Mouse (Mus musculus) kidney, postnatal 25 days (tissue): ENCODE measurements at regions not wholly inside any gene's neighbourhood (a gene's known extent, or its start where the extent isn't known, plus 50 kb on each side); places are given as distances from the start of the nearest gene placed in this dataset.

Source experiments
- DNase-seq, 2 experiments: peaks; one replicate each; pipeline ENCODE4 v3.0.0; 2021; ENCODE audit warnings: mixed read lengths in 2 of 2

DNA sequence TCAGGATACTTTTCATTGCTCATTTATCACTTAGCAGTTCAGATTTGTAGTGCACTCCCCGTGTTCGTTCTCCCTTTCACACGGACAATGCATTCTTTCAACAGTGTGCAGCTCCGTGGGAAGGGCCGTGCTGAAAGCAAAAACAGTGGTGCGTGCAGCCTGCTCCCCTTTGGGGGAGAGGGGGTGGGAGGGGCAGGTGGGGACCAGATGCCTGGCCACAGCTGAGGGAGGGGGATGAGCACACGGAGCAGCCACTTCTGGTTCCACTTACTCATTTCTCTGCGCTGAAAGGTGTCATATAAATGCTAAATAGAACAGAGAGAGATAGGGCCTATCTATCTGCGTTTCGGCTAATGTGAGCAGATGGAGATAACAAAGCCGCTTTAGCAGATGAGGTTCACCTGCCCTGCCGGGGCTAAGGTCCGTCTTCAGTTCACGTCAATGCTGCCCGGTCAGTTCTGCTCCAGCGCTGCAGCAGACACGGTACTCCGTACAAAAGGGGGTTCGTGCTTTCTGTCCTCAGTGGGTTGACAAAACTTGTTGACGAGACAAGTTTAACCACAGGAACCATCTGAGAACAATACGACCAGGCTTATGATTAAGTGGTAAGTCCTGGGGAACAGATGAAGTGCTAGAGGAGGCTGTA lies 245.9 kb downstream of the Gm10260 start:
- DNase-seq: no peak

DNA sequence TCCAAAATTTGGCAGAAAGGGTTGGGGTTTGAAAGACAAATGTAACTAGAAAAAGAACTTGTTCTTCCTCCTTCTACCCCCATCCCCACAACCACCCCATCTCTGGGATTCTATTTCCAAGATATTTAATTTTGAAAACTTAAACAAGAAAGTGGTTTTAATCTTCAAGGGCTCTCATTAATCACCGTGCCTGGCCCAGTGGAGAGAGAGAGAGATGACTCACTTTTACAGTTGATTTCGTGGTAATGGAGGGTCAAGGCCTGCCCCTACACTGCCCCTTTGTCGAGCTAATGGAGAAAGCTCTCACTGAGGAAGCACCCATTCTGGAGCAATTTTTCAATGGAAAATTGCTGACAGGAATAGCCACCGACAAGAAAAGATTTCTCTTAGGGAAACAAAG lies 247.9 kb downstream of the Gm10260 start:
- no peak for DNase-seq

DNA sequence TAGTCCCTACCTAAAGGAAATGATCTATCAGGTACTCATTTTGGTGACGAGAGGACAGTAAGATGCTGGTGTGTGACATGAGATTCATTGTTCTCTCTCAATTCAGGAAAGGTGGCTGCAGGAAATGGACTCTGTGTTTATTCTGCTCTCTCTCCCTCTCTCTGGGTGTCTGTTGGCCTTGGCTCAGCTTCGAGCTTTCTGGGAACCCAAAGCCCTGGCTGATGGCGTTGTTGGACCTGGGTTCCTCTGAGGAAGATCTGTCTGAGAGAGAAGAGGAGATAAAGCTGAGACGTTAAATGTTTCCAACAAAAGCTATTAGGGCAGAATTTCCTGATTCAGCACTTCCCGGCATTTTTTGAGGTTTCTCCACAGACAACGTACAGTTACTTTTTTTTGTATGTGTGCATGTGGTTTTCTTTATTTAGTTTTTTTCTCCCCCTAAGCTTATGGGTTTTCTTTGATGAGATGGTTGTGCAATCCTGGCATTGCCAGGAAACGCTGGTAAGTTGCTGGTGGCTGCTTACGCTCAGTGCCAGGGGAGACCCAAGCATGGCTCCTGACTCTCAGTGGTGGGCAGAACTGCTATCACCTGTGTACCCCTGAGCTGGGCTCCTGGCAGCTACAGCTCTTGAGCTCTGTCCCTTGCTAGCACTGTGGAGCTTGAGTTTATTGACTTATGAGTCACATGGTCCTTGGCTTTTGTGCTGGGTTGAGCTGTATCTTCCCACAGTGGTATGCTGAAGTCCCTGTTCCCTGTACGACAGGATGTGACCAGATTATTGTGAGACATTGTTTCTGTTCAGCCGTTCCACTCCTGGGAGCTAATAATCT lies 249.8 kb downstream of the Gm10260 start:
- no peak for DNase-seq

DNA sequence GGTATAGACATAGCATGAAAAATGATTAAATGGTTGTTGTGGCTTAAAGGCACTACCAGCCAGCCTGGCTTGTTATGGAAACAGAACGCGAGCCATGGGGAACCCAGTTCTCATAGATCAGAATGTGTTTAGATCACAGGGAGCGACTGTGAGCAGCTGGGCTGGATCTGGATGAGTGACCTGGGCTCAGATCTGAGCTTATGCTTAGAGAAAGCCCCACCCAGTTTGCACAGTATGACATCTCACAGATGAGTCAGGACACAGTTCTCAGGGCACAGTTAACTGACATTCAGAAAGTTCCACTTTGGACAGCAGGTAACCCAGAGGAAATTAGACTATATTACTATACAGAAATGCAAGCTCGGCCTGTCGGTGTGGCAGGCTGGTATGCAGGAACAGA lies 255.5 kb downstream of the Gm10260 start:
- no peak for DNase-seq

DNA sequence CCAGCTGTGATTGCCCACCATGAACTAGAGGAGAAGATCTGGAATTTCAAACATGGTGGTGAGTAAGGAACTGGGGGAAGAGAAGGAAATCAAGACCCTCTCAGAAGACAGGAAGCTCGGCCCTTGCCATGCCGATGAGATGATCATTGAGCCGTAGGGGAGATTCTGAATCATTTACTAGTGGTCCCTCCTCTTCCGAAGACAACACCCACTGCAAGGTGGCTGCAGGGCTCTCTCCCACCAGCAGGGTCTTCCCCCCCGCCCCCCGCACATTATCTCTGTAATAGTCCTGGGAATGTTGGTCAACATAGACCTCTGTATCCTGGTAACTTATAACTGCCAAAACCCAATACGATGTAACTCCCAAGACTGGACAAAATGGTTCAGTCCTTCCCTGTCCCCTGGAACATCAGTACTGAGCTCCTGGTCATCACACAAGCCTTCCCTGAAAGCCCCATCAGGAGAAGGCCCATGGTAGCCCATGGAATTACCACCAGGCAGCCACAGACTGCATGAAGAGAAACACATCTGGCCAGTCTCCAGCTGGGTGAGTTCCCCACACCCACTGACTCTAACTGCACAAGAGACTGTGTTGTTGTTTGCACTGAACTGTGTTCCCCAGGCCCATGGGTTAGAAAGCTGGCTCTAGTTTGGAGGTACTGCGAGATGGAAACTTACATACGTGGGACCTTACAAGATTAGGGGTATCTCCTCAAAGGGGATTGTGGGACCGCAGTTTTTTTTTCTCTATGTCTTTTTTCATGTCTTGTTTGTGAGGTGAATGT lies 256.3 kb downstream of the Gm10260 start:
- DNase-seq: no peak

DNA sequence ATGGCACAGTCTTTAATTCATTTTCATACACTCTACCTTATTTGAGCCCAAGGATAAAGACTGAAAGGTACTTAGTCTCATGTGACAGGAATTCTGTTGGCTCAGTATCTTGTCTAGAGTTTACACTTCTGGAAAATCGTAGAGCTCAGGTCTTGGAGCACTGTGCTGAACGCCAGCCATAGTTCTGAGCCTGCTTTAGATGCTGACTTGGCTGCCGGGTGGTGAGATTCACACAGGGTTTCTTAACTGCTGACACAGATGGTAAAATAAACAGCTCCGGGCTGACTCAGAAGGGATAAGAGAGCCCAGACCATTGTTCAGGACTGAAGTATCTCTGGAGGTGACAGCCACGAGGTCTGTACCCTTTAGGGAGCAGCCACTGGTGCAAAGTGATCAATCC lies 257.0 kb downstream of the Gm10260 start:
- no peak for DNase-seq

DNA sequence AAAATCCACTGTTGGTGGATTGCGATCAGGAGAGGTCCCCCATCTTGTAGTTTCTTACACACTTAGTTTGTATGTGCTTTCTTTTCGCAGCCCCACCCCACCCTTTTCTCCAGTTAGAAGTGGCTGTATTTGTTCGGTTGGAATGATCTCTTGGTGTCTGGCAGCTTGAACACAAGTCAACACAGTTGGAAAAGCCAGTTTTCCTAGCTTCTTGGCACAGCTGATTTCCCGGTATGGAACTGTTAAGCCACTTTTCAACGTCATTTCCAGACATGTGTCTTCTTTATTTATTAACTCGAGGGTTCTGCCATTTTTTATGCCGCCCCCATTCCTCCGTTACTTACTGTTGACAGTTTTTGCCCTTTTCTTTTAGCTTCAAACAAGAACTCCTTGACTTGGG lies 259.2 kb downstream of the Enc1 start:
- no peak for DNase-seq

DNA sequence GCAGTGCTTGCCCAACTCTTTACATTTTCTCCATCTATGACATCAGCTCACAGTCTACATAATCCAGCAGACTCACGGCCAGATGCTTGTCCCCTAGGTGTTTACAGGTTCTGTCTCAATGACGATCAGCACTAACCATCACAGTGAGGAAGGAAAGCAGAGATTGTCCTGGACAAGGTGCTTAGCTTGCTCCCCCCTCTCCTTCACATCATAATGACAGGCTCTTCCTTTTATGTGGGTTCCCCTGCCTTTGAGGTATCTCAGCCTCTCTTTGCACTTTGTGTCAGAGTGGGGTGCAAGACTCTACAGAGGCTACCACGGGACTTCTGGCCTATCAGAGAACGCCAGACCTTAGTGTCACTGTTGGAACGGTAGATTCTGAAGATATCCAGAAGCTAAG lies 258.1 kb downstream of the Enc1 start:
- no peak for DNase-seq

DNA sequence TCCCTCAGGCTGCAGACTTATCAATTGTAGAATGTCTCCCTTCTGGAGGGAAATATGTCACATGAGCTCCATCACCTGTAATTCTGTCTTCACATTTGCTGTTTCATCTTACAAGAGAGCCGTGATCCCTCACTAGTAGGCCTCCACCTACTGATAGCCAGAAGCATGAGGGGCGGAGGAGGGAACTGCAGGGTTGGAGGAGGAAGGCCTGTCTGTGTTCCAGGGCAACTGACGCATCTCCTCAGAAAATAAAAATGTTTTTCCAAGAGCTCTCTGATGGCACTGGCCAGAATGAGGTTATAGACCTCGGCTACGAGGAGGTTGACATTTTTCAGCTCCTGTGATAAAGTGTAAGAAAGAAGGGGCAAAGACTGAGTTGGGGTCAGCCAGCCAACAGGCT lies 257.0 kb downstream of the Enc1 start:
- no peak for DNase-seq

DNA sequence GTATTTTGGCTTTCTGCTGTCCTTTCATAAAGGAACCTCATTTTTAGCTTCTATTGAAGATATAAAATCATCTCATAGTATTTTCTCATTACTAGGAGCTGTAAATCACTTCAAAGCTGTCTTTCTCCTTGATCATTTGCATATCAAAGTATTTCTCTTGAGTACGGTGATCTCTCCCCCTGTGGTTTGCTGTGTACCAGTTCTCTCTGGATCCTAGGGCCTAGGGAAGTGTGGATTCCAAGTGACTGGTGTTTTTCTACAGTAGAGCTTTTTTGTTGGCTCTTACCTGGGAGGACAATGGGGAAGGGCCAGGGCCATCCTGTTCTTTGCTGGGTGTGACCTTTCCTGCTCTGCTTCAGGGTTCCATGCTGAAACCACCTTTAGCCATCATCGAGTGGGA lies 253.9 kb downstream of the Enc1 start:
- DNase-seq: no peak

DNA sequence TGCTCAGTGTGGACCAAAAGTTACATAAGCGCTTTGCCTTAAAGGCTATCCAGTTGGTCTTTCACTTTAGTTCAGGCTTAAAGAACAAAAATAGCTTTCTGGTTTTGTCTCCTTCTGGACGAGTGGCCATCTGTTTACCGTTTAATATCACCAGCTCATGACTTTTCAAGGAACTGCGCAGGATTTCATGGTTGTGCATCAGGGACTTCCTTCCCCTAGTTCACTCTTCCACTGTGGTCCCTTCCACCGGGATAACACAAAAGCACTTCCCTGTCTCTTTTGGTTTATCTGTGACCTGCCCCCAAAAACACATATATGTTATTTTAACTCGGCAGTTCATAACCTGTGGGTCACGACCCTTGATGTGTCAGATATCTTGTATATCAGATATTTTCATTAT lies 252.9 kb downstream of the Enc1 start:
- DNase-seq: no peak

DNA sequence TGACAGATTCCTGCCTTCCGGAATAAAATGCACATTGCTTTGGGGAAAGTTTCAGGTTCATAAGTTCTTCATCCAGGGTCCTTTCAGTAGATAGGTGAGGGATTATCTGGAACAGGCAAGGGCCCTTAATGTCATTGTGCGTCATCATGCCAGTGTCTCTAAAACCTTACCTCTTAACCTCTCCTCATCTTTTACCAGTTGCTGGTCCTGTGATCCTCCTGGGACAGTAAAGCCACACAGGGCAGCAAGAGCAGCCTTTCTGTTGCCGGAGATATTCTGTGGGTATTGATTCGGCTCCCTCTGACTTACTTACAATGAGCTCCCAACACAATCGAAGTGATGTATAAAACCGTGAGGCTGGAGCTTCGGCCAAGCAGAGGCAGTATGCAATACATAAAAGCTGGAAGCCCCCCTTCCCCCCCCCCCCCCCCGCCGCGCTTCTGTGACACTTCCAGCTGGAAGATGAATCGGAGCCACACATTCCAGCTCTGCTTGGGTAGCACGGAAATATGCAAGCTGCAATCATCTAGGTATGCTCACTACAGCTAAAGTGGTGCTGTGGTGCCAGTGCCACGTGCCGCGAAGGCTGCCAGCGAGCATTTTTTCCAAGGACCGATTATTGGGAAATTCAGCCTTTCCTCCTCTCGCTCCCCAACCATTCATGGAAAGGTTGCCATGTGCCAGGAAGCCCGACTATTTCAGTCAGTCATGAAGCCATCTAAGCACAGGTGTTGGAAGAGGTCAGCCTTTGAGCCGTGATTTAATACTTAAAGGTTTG lies 252.2 kb downstream of the Enc1 start:
- DNase-seq: no peak

DNA sequence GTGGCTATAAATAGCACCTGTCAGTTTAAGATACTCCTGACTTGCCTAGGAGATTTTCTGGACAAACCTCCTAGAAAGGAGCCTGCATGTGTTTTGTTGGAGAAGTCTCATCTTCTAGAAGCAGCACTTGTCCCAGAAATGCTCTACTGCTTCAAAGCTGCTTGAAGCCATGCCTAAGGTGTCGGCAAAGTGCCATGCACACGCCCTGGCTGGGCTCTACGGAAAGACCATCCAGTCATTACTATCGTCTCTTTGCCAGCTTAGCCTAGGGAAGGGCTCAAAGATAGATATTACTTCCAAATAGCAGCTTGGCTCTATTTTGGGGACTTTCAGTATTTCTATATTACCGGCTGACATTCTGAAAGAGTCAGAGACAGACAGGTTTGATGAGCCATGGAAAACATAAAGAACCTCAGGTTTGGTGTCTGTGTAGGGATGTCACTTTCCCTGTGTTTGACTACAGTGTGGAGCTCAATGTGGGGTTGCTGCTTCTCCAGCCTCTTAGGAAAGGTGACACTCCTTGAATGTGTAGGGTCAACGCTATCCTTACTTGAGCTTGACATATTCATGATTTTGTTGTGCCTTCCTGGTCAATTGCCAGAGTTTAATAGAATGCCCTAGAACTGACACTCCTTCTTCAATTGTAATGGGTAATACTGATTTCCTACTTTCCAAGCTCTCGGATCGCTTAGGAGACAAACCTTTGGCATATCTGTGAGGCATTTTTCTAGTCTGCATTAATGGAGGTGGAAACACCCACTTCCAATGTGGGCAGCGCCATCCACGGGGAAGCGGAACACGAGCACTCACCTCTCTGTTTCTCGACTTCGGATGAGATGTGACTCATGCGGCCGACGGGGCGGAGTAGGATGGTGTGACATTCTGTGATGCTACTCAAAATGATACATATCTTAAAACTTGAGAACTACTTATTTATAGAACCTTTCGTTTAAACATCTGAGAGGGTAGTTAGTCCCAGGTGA lies 251.3 kb downstream of the Enc1 start:
- no peak for DNase-seq

DNA sequence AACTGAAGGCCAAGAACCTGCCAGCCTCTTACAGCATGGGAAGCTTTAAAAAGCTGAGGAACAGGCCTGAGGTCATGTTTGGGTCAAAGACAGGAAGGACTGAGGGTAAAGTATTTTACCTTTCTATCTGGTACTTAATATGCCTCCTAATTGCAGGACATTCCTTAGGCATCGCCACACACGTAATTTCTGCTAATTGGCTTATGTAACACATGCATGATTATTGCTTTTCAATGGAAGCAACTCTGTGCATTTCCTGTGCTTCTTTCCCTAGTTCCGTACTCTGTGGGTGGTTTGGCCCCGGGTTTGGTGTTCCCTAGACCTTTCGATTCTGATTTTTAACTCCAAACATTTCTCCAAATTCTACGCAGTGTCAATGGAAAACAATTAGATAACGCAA lies 249.2 kb downstream of the Enc1 start:
- no peak for DNase-seq

DNA sequence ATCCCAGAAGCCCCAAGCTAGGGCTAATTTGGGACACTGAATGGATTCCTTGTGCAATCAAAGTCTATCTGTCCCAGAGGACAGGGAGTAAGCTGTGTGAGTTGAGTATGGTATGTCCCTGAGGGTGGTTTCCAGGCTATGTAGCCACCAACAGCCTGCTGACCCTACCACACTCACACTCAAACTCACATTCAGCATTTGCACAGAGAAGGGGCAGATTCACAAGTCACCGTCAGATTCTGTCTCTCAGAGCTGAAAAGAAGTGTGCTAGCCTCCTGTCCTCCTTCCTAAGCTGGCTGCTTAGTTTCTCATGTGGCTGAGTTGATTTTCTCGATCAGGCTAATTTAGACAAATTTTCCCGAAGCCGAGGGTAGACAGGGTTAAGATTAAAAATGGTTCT lies 248.8 kb downstream of the Enc1 start:
- no peak for DNase-seq

DNA sequence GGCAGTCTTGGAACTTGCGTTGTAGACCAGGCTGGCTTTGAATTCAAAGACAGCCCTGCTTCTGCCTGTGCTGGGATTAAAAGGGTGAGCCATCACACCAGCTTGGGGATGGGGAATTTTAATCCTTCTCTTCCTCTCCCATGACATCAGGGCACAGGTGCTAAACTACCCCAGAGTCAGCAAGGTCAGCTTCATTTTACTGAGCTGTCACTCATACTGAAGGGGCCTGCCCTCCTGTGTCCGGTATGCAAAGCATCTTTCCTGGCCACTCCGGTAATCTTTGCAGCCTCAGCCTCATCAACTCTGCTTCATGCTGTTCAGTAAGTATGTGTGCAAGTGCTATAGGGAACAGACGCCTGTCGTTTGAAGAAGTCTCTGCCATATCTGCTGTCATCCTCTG lies 248.1 kb downstream of the Enc1 start:
- no peak for DNase-seq

DNA sequence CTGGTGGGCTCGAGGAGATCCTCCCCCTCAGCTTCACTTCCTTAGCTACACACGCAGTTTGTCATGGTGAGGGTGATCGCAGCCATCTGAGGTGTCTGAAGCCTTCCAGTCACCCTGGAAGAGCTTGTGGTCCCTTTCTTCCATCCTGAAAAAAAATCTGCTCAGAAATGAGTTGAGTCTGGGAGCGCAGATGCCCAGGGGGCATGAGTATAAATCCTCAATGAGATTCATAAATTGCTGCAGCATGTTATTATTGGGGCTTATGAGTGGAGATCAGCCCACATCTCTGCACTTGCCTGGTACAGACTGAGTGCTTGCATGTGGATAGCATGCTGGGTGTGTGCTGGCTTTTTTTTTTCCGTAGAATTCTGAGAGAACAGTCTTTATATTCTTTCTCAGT lies 247.6 kb downstream of the Enc1 start:
- no peak for DNase-seq

DNA sequence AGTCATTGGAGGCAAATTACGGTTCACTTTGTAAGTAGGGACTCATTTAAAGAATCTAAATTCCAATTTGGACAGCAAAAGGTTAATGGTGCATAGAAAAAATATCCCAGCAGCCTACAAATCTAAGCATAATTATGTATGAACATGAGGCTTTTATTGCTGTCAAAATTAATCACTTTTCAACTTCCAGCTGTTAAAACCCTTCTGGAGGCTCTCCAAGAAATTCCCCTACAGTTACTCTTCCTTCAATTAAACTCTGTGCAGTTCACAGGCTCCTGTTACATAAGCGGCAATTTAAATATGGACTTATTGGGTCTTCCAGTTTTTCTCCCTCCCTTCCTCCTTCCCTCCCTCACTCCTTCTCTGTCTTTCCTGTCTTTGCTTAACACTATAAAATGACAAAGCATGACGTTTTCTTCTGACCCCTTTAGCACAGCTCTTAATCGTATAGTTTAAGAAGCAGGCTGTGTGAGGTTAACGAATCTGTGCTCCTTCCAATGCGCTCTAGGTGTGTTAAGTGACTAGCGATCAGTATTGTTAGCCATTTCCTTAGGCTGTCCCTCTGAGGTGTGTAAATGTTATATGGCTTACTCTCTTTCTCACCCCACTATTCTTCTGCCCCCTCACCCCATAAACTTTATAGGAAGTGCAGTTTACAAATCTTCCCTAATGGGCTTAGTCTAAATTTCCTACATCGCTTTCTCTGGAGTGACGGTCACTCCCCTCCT lies 247.0 kb downstream of the Enc1 start:
- no peak for DNase-seq

DNA sequence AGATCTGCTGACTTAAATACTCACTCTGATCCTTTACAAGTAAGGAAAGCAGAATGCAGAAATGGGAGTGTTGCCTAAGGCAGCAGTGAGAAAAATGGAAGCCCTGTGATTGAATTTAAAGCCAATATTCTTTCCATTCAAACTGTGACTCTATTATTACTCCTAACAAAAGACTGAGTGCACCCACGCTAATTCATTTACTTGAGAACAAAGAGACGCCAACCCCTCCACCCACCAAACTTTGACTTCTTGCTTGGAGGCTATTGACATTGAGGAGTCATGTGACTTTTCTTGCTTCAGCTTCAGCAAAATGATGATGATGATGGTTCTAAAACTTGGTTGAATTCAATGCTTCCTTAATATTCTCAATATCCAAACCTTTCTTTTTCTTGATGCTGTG lies 245.6 kb downstream of the Enc1 start:
- no peak for DNase-seq

DNA sequence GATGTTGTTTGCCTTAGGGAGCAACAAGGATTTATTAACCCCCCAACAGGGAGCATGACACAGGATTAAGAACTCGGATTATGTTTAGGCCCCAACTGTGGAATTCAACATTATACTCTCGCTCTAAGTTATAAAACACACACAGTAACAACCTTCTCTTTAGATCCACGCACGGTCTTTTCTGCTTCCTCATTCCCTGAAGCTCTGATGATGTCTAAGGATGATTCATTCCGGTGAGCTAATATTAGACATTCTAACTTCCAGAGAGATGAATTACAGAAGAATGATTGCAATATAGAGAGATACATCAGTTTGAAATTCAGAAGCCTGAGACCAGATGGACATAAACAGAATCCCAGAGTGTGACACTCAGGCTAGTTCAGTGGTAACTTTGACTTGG lies 245.0 kb downstream of the Enc1 start:
- no peak for DNase-seq
